Comparison of ENCODE assay signal across 8 mouse cellular contexts in genomic region chr19:36818141-36818885, GRCm38 (mm10). TPM values are rescaled to one million over a fixed set of nuclear protein-coding genes. Genes with fewer than 3 reads are reported as not detected.
DNase-seq lines count a peak whose midpoint lies in the region; ATAC-seq lines count a peak whose summit lies in the region.

No protein-coding gene starts in this region.

- H3K27ac ChIP-seq in lung, embryonic 15.5 days, result peak overlapping the region; percentile 73
- H3K27ac ChIP-seq in embryonic facial prominence, embryonic 13.5 days, result no peak overlapping the region
- H3K27ac ChIP-seq in liver, embryonic 11.5 days (ENCODE audit: low read depth, low read length), result 0 out of 2 replicates have a peak overlapping the region, but pooled peaks have one; percentile 32
- H3K27ac ChIP-seq in neural tube, embryonic 15.5 days (replicated peaks), result peak overlapping the region; percentile 39; the same call in 1 of the 2 replicates

- no peak for DNase-seq in lung, postnatal 36 days
- DNase-seq in heart, postnatal 4 days, result peak; percentile 40
- no peak for DNase-seq in liver, embryonic 11.5 days (ENCODE audit: low spot score)
- DNase-seq in urinary bladder, postnatal 10 days (ENCODE audit: low spot score), result no peak
- no peak for DNase-seq in right cerebral cortex, postnatal 10 days (ENCODE audit: low spot score in 2 of 2)

- H3K9me3 ChIP-seq in lung, embryonic 15.5 days, result no peaks in the 10 kb centered on the region
- H3K9me3 ChIP-seq in embryonic facial prominence, embryonic 13.5 days, result no peaks in the 10 kb centered on the region
- no peaks in the 10 kb centered on the region for H3K9me3 ChIP-seq in liver, embryonic 11.5 days (ENCODE audit: control insufficient read depth, low read length)
- H3K9me3 ChIP-seq in neural tube, embryonic 15.5 days (replicated peaks), result no peaks in the 10 kb centered on the region

- peak overlapping the region; percentile 79 for H3K4me2 ChIP-seq in lung, embryonic 15.5 days
- H3K4me2 ChIP-seq in embryonic facial prominence, embryonic 13.5 days, result peak overlapping the region; percentile 70
- H3K4me2 ChIP-seq in liver, embryonic 11.5 days, result peak overlapping the region; percentile 57
- peak overlapping the region; percentile 62 for H3K4me2 ChIP-seq in neural tube, embryonic 15.5 days

- peaks cover 12% of the 10 kb centered on the region for H3K4me1 ChIP-seq in lung, embryonic 15.5 days
- peaks cover 8% of the 10 kb centered on the region; the same call in 1 of the 2 replicates for H3K4me1 ChIP-seq in embryonic facial prominence, embryonic 13.5 days
- H3K4me1 ChIP-seq in liver, embryonic 11.5 days (replicated peaks; ENCODE audit: control insufficient read depth, insufficient read depth, low read length), result peaks cover 3% of the 10 kb centered on the region; the same call in 1 of the 2 replicates
- H3K4me1 ChIP-seq in neural tube, embryonic 15.5 days, result peaks cover 13% of the 10 kb centered on the region

- no peaks in the 10 kb centered on the region for H3K36me3 ChIP-seq in lung, embryonic 15.5 days
- H3K36me3 ChIP-seq in embryonic facial prominence, embryonic 13.5 days, result no peaks in the 10 kb centered on the region
- H3K36me3 ChIP-seq in liver, embryonic 11.5 days (ENCODE audit: control insufficient read depth, insufficient read depth, low read length), result no peaks in the 10 kb centered on the region
- H3K36me3 ChIP-seq in neural tube, embryonic 15.5 days, result no peaks in the 10 kb centered on the region

- H3K27me3 ChIP-seq in lung, embryonic 15.5 days, result no peaks in the 10 kb centered on the region
- H3K27me3 ChIP-seq in embryonic facial prominence, embryonic 13.5 days, result no peaks in the 10 kb centered on the region
- H3K27me3 ChIP-seq in liver, embryonic 11.5 days (replicated peaks; ENCODE audit: control insufficient read depth, insufficient read depth, low read length), result no peaks in the 10 kb centered on the region
- no peaks in the 10 kb centered on the region for H3K27me3 ChIP-seq in neural tube, embryonic 15.5 days (replicated peaks)

- ATAC-seq in lung, embryonic 15.5 days (ENCODE audit: borderline replicate concordance, extremely low read depth, low FRiP score, low TSS enrichment), result peak; percentile 56; the same call in 1 of the 2 replicates
- ATAC-seq in embryonic facial prominence, embryonic 13.5 days (ENCODE audit: insufficient number of reproducible peaks, insufficient read depth, low FRiP score, low TSS enrichment, low read depth), result no peak
- ATAC-seq in liver, embryonic 11.5 days (replicated peaks; ENCODE audit: low FRiP score), result no peak
- ATAC-seq in neural tube, embryonic 15.5 days (ENCODE audit: low FRiP score), result peak; percentile 51; the same call in 1 of the 2 replicates

- 3% methylated on average over 22 of the region's 22 CpGs for WGBS in lung, embryonic 15.5 days
- 4% methylated on average over 22 of the region's 22 CpGs for WGBS in embryonic facial prominence, embryonic 13.5 days
- WGBS in liver, embryonic 11.5 days, result 10% methylated on average over 22 of the region's 22 CpGs
- 2% methylated on average over 22 of the region's 22 CpGs for WGBS in neural tube, embryonic 15.5 days

- peak overlapping the region; percentile 38; the same call in 1 of the 2 replicates for H3K9ac ChIP-seq in lung, embryonic 15.5 days
- peak overlapping the region; percentile 65 for H3K9ac ChIP-seq in embryonic facial prominence, embryonic 13.5 days
- H3K9ac ChIP-seq in liver, embryonic 11.5 days (ENCODE audit: low read depth, low read length), result peak overlapping the region; percentile 52
- H3K9ac ChIP-seq in neural tube, embryonic 15.5 days (replicated peaks), result peak overlapping the region; percentile 43

- H3K4me3 ChIP-seq in lung, embryonic 15.5 days, result peak overlapping the region; percentile 39
- peak overlapping the region; percentile 43 for H3K4me3 ChIP-seq in embryonic facial prominence, embryonic 13.5 days
- peak overlapping the region; percentile 34 for H3K4me3 ChIP-seq in liver, embryonic 11.5 days (ENCODE audit: low read depth, low read length)
- H3K4me3 ChIP-seq in neural tube, embryonic 15.5 days (replicated peaks), result peak overlapping the region; percentile 36

RNA-seq across cellular contexts. Expression of gene Tnks2, which starts 15.7 kb away (rescaled TPM):
- 47.3 and 47.6 TPM in 2 replicates for polyA plus RNA-seq in lung, embryonic 15.5 days (2015; fragmentation: Nextera tagmentation; extraction: Ambion mirVana)
- polyA plus RNA-seq in embryonic facial prominence, embryonic 13.5 days (2015; fragmentation: Nextera tagmentation; extraction: Ambion mirVana), result 46.3 and 52.7 TPM in 2 replicates
- total RNA-seq in heart, postnatal 4 days (2021), result 100 to 1,000 TPM; 109 to 113 TPM
- polyA plus RNA-seq in liver, embryonic 11.5 days (2014; fragmentation: Nextera tagmentation; extraction: Ambion mirVana), result 53.5 and 53.9 TPM in 2 replicates
- 36.5 and 36.6 TPM in 2 replicates for polyA plus RNA-seq in neural tube, embryonic 15.5 days (2015; fragmentation: Nextera tagmentation; extraction: Ambion mirVana)

Comparison
In these comparisons a context has a peak if more than half of its experiments do, and no peak if none do; other contexts are left out.
1. ATAC-seq: peak in lung, embryonic 15.5 days (single experiment) and neural tube, embryonic 15.5 days (single experiment); none in embryonic facial prominence, embryonic 13.5 days (single experiment) and liver, embryonic 11.5 days (single experiment).
2. Peak in every context shown above with its lines, with median percentiles within 50 percentile points of each other: H3K4me2 ChIP-seq, H3K4me3 ChIP-seq and H3K9ac ChIP-seq.